Mouse (Mus musculus) spleen, adult 18-20 months (tissue): ENCODE measurements around the gene Rnf11.
"Not testable (repeated sequence)": the region's sequence is repeated elsewhere in the genome, so short reads cannot be mapped to it uniquely, and the experiment has no call there.

Experiments used
- DNase-seq, 2 experiments: peaks; one replicate each; pipeline ENCODE4 v3.0.0; 2022; ENCODE audit warnings: mixed read lengths in 2 of 2

Rnf11 gene

DNA sequence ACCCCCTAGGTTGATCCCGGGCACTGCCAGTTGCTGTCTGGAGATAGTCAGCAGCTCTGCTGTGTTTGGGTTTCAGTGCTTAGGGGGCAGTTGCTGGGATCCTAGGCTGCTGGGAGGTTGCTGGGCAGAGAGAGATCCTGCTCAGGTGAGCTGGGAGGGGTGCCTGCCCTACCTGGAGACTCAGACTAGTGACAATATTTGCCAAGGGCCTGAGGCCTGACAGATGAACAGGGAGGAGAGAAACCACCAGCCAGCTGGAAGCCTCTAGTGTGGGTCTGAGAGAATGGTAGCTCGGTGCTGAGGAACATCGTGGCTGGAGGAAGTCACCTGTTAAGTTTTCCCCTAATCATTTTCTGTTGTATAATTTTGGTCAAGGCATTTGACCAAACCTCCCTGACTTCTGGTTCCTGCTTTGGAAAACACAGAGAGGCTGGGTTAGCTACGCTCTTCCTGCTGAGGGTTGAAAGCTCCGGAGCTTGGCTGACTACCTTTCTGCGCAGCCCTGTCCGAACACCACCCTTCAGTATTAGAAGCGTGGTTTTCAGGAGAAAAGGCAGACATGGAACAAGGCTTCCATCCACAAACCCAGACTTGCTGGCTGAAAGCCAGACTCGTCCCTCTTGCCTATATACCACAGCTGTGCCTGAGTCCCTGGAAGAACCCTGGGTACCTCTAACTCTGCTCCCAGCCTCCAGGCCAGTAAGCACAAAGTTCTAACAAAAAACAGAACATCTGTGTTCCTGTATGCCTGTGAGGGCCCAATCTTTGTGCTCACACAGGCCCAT is 76.6 kb downstream of the Rnf11 start:
- DNase-seq: no peak

DNA sequence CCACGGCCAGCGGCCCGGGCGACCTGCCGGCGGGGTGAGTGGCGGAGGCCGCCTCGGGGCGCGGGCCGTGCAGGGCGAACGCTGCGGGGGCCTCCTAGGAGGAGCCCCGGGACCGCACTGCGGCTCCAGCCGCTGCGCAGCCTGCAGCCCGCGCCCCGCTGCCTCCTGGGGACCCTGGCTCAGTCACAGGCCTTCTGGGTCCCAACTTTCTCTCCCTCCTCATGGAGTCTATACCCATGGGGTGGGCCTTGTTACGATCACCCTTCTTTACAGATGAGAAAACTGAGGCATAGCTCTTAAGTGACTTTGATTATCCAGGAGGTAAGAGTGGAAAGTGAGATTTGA is 77.4 kb downstream of the Rnf11 start:
- no peak for DNase-seq

DNA sequence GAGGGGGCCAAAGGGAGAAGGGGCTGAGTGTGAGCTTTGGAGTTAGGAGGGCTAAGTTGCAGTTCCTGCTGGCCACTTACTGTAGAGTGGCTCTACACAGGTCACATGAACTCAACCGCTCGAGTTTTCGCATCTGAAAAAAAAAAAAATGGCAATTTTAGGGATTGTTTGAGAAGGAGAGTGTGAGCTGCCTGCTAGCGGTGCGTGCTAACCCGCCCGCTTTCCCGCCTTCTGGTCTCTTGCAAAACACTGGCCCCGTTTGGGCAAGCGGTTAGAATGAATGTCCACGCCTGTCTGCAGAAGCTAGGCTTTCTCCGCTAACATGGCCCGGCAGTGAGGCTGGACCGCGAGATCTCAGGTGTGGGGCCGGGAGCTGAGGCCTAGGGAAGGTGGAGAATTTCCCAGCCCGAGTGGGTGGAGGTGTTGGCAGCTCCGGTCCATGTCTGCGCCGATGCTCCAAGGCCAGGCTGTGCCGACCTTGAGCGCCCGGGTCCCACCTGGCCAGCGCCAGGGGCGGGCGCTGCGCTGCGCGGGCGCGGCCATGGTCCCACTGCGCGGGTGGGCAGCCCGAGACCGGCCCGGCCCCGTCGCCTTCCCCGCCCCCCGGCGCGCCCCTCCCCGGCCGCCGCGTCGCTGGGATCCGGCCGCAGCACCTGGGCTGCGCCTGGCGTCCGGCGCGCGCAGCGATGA is 77.9 kb downstream of the Rnf11 start, which contains the start of gene Ttc39a:
Ttc39a (plus strand) TSS at position 138 of the 690 bp plus-strand sequence.
- DNase-seq: no peak

DNA sequence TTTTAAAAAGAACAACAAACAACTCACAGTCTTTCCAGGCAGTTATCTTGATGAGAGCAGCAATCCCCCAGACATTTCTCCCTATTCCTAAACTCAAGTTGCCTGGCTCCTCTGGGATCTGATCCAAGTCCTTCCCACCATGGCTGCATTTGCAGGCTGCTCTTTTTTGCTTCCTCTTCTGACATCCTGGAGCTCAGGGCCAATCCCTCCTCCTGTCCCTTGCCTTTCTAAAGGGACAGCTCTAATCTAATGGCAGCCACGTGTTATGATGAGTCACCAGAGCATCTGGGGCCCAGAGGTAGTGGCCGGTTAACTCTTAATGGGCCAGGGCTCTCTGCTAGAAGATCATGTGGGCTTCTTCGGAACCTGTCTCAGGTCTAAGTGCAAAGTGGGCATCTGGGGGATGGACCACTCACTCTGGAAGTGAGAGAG is 78.5 kb downstream of the Rnf11 start:
- no peak for DNase-seq

DNA sequence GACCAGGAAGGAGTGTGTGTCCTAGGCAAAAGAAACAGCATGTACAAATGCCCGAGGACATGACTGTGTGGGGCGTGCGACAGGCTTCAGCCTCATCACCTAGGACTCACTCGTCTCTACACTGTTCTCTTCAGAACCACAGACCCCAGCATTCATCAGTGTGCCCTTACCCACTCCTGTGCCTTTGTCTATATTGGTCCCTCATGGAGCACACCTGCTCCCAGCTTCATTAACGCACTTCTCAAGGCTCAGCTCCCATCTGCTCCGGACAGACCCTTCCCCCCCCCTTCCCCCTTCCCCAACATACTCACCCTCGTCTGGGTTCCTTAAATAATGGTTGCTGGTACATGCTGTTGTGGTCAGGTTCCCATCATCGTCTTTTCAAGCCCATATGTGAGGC is 79.1 kb downstream of the Rnf11 start:
- DNase-seq: no peak

DNA sequence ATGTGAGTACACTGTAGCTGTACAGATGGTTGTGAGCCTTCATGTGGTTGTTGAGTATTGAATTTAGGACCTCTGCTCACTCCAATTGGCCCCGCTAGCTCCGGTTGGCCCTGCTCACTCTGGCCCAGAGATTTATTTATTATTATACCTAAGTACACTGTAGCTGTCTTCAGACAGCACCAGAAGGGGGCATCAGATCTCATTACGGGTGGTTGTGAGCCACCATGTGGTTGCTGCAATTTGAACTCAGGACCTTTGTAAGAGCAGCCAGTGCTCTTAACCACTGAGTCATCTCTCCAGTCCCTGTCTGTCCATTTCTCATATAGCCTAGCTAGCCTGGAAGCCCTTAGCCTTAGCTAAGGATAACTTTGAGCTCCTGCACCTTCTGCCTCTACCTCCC is 79.6 kb downstream of the Rnf11 start:
- DNase-seq: not testable (repeated sequence)

DNA sequence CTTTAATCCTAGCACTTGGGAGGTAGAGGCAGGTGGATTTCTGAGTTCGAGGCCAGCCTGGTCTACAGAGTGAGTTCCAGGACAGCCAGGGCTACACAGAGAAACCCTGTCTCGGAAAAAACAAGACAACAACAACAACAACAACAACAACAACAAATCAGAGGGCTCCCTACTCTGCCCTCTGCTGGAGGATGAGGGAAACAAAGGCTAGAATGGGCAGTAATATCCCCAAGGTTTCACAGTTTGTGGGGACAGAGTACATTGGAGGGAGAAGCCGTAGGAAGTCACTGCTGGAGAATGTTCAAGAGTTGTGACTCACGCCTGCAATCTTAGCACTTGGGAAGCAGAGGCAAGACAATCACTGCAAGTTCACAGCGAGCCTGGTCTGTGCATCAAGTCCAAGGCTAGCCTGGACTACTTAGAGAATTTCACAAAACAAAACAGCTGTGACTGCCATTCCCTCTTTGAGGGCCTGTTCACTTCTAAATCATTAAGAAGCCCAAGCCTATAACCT is 83.3 kb downstream of the Rnf11 start:
- no peak for DNase-seq
